Mouse (Mus musculus) left cerebral cortex, adult 2 months (tissue): ENCODE measurements around the gene Cacnb1. TPM values are rescaled to one million over a fixed set of nuclear protein-coding genes. Genes with fewer than 3 reads are reported as not detected.
A peak's percentile ranks its signal among the peaks of the same experiment; 100 is the strongest.

ENCODE experiments used
- DNase-seq, 2 experiments: peaks; one replicate each; pipeline ENCODE4 v3.0.0; 2021 to 2022; ENCODE audit warnings: low spot score in 2 of 2, mixed read lengths in 1 of 2; ENCODE audit errors: extremely low spot score in 1 of 2
- H3K27ac ChIP-seq: fragments of 200-600 bp; 2 replicates; pipeline ENCODE4 v1.8.1; 2022
- H3K4me3 ChIP-seq: fragments of 200-600 bp; 2 replicates; pipeline ENCODE4 v1.8.1; 2022
- CTCF ChIP-seq: fragments of 200-600 bp; IDR thresholded peaks from 2 replicates; pipeline ENCODE4 v1.8.1; 2022; ENCODE audit warnings: antibody characterized with exemption, mild to moderate bottlenecking, moderate library complexity
- intact Hi-C: fragments of 180-260 bp; cut with DNase I; formaldehyde crosslinking; loops from one replicate; pipeline ENCODE4 v1.15.1; 2025
- total RNA-seq, 2 experiments: library from RNA; stranded (reverse); gene quantifications; 2 replicates each; pipeline ENCODE4 v1.2.3; 2021

Gene Cacnb1
- total RNA-seq, 2 experiments from 2014 or later = 150 to 170 TPM

GRCm38 (mm10) chr11:98005686-98006085, 17.1 kb downstream of the Cacnb1 start:
- H3K27ac ChIP-seq = peak overlapping the region; percentile 19; the same call in 1 of the 2 replicates
- no peak overlapping the region for H3K4me3 ChIP-seq
- DNase-seq = no peak
- intact Hi-C loops = no loop called here
- TF ChIP-seq CTCF = no peak

GRCm38 (mm10) chr11:98005076-98005475, 17.8 kb downstream of the Cacnb1 start:
- intact Hi-C loops = no loop called here
- no peak for TF ChIP-seq CTCF
- peak overlapping the region; percentile 60 for H3K27ac ChIP-seq
- DNase-seq = no peak
- no peak overlapping the region for H3K4me3 ChIP-seq

DNA sequence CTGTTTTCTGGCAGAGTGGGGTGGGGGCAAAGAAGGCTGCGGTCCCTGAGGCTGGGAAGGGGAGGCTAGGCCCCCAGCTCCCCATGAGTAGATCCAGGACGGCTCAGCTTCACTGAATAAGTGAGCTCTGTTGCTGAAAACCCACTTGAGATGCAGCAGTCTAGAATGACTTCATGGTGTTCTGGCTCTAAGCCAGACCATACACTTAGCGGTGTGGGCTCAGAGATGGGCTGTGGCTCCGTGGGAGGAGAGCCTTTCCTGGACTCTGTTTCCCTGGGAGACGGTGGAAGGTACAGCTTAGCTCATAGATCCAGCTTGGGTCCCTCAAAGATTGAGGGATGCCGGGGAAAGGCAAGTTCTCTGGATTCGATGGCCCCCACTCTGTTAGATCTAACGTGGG, 18.7 kb downstream of the Cacnb1 start:
- Histone ChIP-seq H3K4me3 (no peak overlapping the region), H3K27ac (peak overlapping the region; percentile 63)
- peak; percentile 66 to 67 for DNase-seq
- intact Hi-C loops = no loop called here
- no peak for TF ChIP-seq CTCF

- no peak overlapping the region for H3K4me3 ChIP-seq
- peak overlapping the region; percentile 70 for H3K27ac ChIP-seq
- peak in 1 of 2 experiments; percentile 26 for DNase-seq
- no peak for TF ChIP-seq CTCF
- intact Hi-C loops = no loop called here
These were observed 19.6 kb downstream of the Cacnb1 start for GRCm38 (mm10) chr11:98003171-98003671.

DNA sequence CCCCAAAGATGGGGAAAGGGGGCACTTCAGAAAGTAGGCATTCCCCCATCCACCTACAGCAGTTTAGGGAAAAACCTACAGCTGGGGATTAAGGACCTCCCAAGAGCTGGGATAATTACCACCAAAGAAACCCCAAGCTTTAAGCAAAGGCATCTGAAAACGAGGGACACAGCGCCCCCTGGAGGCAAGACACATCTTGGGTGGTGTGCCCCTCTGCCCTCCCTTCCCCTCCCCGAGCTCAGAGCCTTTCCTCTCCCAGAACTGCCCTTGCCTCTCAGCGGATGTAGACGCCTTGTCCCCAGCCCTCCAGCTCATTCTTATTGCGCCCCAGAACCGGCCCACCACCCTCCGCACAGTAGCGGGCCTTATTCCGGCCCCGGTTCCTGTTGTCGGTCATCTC, 20.2 kb downstream of the Cacnb1 start:
- peak in 1 of 2 experiments; percentile 66 for DNase-seq

GRCm38 (mm10) chr11:98001986-98002385, 20.8 kb downstream of the Cacnb1 start:
- no peak for TF ChIP-seq CTCF
- Histone ChIP-seq H3K27ac (peak overlapping the region; percentile 44; the same call in 1 of the 2 replicates), H3K4me3 (no peak overlapping the region)
- peak in 1 of 2 experiments; percentile 9 for DNase-seq
- intact Hi-C loops = no loop called here

More for the DNA sequence above, 20.2 kb downstream of the Cacnb1 start:
- intact Hi-C loops = no loop called here
- no peak overlapping the region for H3K4me3 ChIP-seq
- peak; percentile 80 for TF ChIP-seq CTCF
- H3K27ac ChIP-seq = peak overlapping the region; percentile 70

DNA sequence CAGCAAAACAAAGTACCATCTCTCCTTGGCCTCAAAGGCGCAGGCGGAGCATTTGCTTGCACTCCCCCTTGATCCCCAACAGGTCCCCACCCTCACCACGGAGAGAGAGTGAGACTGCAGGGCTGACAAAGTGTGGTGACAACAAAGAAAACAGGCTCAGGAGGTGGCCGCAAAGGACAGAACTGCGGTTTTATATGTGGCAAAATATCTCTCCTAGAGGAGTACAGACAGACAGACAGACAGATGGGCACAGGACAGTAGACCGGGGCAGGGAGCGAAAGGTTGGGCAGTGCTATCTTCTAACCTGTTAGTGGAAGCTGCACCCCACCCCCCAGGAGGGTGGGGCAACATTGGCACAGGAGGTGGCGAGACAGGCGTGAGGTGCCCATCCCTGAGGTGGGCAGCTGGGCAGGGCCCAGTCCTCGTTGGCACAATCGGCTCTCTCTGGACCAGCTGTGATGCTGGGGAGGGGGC, 21.4 kb downstream of the Cacnb1 start:
- no peak overlapping the region for H3K4me3 ChIP-seq
- H3K27ac ChIP-seq = peak overlapping the region; percentile 44; the same call in 1 of the 2 replicates
- intact Hi-C loops = no loop called here
- peak in 1 of 2 experiments; percentile 19 for DNase-seq
- TF ChIP-seq CTCF = no peak

GRCm38 (mm10) chr11:98000378-98001140, 22.3 kb downstream of the Cacnb1 start:
- DNase-seq = peak in 1 of 2 experiments; percentile 27
- Histone ChIP-seq H3K4me3 (no peak overlapping the region), H3K27ac (no peak overlapping the region)
- intact Hi-C loops = no loop called here
- no peak for TF ChIP-seq CTCF

GRCm38 (mm10) chr11:97999748-98000147, 23.1 kb downstream of the Cacnb1 start:
- no peak overlapping the region for H3K27ac ChIP-seq
- no peak for TF ChIP-seq CTCF
- H3K4me3 ChIP-seq = no peak overlapping the region
- intact Hi-C loops = no loop called here
- no peak for DNase-seq

DNA sequence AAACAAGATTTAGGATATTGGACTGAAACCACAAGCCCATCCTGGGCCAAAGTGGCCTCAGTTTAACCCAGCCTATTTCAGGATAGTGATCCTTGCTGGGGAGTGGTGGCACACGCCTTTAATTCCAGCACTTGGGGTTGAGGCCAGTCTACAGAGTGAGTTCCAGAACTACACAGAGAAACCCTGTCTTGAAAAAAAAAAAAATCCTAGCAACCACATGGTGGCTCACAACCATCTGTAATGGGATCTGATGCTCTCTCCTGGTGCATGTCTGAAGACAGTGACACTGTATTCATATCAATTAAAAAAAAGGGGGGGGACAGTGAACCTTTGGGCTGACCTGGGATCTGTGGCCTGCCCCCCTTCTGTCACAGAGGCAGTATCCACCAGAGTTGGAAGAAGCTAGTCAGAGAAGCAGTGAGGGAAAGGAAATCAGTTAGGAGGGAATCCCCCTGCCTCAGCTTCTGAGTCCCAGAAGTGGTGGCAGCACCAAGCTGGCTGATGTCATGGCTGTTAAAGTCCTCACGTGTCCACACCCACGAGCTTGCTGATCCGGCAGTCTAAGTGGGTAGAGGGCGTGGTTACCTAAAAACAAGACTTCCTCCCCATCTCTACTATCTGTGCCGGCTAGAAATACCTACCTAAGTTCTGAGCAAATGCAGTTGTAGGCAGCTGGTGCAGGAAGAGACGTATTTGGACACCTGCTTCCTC, 23.8 kb downstream of the Cacnb1 start:
- Histone ChIP-seq H3K4me3 (no peak overlapping the region), H3K27ac (no peak overlapping the region)
- no peak; the same call in 1 of the 2 replicates for TF ChIP-seq CTCF
- intact Hi-C loops = no loop called here
- no peak for DNase-seq

DNA sequence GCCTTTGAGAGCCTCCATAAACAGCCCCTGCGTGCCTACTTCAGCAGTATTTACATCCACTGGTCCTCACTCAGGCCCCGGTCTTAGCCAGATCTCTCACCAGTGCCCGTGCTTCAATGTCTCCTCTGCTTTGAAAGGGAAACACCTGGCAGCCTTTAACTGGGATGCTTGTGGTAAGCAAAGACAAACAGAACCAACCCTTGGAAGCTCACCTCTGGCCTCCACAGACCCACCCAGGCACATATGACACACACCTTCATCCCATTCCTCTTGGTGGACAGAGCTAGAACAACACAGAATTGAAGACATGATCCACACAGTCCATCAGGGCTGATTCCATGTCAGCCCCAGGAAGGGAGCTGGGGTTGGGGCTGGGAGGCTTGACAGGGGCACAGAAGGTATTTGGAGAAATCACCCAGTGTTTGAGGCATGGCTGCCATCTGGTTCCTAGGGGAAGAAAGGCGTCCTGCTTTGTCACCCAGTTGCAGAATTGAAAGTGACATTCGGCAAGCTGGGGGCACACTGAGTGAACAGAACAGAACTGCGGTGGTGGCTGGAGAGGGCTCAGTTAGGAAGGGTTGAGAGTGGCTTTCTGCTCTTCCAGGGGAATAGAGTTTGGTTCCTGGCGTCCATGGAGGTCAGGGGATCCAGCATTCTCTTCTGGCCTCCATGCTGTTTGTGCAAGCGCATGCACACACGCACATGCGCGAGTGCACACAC, 24.6 kb downstream of the Cacnb1 start:
- Histone ChIP-seq H3K27ac (no peak overlapping the region), H3K4me3 (no peak overlapping the region)
- DNase-seq = peak in 1 of 2 experiments; percentile 11
- TF ChIP-seq CTCF = no peak
- intact Hi-C loops = no loop called here
